Mouse (Mus musculus) CD4-positive helper T cell, adult 2 months (primary cell): Measurements from ENCODE around the gene Prr29.

Experiments
- DNase-seq: peaks from one replicate; pipeline ENCODE4 v3.0.0-alpha.2; 2012; ENCODE audit warnings: low read depth, missing footprints, low spot score

Gene Prr29

DNA sequence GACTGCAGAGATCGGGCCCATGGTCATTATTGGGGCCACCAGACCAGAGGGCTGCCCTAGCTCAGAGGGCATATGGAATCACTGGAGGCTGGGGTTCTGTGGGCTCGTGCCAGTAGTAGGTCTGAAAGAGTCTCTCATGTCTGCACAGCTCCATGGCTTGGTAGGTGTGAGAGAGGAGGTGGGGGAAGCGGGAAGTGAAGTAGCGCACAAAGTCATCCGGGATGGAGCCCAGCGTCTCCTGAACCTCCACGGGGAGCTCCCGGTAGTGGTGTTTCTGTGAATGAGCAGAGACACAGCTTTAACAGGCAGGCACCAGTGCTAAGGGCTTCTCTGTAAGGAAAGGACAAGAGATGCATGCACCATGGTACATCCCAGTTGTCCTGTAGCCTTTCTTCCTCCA lies 33.2 kb downstream of the Prr29 start:
- DNase-seq = no peak

GRCm38 (mm10) chr11:106410011-106410410 lies 44.7 kb downstream of the Prr29 start:
- DNase-seq = no peak

DNA sequence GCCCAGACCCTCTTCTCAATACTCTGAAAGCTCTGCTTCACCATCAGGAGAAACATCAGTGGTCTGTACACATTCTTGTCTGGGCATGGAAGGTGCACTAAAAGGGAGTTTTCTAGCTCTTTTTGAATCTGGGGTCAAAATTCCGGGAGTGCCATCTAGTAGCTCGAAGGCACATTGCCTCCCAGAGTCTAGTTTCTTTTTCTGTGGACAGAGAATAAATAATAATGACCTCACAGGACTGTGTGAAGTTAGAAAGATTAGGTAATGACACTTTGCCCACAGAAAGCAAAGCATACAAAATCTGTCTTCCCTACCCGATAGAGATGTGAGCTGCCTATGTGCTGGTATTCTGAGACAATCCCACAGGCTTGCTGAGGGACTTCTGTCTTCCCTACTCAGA lies 45.2 kb downstream of the Prr29 start:
- DNase-seq = no peak

DNA sequence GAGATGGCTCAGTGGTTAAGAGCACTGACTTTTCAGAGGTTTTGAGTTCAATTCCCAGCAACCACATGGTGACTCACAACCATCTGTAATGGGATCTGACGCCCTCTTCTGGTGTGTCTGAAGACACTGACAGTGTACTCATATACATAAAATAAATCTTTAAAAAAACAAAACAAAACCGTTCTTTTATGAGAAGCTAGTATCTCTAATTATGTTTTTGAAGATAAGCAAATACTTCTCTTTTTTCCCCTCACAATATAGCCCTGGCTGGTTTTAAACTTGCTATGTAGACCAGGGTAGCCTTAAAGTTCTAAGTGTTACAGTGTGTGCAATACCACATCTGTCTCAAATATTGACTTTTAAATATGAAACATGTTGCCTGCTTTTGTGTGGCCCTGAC lies 45.9 kb downstream of the Prr29 start:
- DNase-seq = no peak

DNA sequence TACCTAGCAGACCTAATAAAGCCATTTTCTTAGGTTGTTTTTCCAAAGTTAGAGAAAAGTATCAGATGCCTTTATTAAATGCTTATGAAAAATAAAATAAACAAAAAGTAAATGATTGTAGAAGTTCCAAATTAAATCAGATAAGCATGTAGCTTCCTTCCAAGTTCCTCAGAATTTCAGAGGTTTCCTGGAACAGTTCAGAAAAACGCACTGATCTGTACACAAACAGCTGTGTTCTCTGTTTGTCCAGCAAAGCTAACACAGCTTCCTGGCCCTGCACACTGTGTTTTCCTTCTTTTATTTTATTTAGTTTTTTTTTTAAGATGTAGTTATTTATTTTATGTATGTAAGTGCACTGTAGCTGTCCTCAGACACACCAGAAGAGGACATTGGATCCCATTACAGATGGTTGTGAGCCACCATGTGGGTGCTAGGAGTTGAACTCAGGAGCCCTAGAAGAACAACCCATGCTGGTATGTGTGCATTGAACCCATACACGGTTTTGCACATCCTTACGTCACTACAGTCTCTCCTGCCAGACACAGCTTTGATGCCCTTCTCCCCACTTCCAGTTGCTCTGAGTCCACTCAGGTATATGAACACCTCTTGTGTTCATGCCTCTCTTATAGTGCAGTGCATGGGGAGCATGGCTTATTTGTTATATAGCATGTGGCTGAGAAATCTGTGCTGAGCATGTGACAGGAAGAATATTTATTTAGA lies 47.5 kb downstream of the Prr29 start:
- DNase-seq = no peak

- peak; percentile 67 for DNase-seq
Measured at GRCm38 (mm10) chr11:106416331-106416730, 51.1 kb downstream of the Prr29 start.

DNA sequence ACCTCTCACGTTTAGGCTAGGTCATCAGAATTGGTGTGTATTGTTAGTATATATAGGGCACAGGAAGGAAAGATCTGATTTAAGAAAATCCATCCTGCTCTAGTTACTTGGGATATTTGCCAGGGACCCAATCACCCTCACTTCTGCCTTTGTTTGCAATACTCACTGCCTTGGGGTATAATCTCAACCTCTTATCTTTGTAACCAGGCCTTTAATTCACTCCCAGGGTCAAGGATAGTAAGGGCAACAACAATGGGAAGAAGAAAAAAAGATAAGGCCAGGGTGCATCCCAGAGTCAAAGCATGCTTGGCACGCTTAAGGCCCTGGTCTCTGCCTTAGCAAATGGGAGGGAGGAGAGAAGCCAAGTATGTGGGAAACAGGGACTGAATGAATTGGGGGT lies 52.6 kb downstream of the Prr29 start:
- no peak for DNase-seq

DNA sequence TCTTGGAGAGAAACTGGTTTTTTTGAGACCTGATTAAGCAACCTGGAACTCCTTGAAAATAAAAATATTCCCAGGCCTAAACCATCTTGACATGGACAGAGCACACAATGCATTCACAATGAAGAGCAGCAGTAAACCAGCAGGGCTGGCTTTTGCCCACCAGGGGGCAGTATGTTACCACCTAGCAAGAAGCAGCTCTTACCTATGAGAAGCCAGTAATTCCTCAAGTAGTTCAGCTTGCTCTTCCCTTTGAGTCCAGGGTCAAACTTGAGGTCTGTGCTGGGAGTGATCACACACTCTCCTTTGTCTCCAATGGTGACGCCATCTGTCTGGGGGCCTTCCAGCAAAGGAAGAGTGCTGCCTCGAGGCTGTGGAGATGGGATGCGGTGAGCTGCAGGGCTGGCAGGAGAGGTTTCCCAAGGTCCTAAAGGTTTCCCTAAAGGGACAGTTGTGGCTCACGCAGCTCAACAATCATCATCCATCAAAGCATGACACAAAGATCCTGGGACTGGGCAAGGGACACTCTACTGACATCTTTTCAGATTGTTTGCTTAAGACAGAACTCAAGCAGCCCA lies 53.4 kb downstream of the Prr29 start:
- DNase-seq = peak; percentile 87

GRCm38 (mm10) chr11:106419262-106420102 lies 54.2 kb downstream of the Prr29 start:
- no peak for DNase-seq

DNA sequence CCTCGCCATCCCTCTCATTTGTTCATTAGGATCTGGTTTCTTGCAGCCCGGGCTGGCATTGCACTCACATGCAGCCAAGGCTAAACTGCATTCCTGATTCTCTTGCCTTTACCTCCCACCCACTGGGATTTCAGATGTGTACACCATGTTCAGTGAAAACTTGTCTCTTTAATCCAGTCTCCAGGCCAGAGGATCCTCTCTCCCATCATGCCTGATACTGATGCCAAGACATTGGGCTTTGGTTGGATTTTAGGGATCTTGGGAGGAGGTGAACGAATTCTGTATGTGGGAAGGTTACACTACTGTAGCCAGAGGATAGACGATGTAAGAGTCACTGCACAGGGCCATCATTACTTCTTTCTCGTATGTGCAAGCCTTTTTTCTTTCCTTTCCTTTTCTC lies 59.9 kb downstream of the Prr29 start:
- DNase-seq = no peak

GRCm38 (mm10) chr11:106426447-106426846 lies 61.2 kb downstream of the Prr29 start:
- no peak for DNase-seq
